Mouse (Mus musculus) lung, adult 2 months (tissue): ENCODE measurements around the gene Hk1.

Experiments
- CTCF ChIP-seq: fragments of 200-500 bp; IDR thresholded peaks from 2 replicates; pipeline ENCODE4 v1.5.1; 2011; ENCODE audit warnings: mild to moderate bottlenecking, low read length, control low read depth; ENCODE audit not compliant: insufficient read depth
- POLR2A ChIP-seq: fragments of 200-500 bp; IDR thresholded peaks from 2 replicates; pipeline ENCODE4 v1.6.1; 2011; ENCODE audit warnings: low read depth, mild to moderate bottlenecking, control low read depth, low read length, borderline replicate concordance; ENCODE audit errors: extremely low read depth

GRCm38 (mm10) chr10:62239270-62239669, 140.4 kb downstream of the Hk1 start:
- TF ChIP-seq POLR2A (no peak), CTCF (no peak)
